25 mouse cellular contexts compared by ENCODE assay signal in the genomic region with DNA sequence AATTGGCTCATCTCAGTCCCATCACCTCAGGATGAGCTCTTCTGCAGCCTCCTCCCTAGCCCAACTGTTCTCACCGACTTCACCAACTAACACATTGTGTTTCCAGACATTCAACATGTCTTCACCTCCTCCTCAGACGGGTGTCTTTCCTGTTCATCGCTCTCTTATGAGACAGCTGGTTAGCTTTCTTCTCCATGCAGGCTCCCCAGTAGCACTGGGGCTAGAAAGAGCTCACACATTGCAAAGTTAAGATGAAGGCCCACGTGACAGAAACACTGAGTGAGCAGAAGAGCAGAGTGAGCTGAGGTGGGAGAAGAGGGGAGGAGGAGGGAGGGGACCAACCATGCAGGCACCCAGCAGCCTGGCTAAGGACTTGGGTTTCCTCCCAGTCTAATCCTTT. TPM values are rescaled to one million over a fixed set of nuclear protein-coding genes. Genes with fewer than 3 reads are reported as not detected.
A peak's percentile ranks its signal among the peaks of the same experiment; 100 is the strongest.
DNase-seq lines count a peak whose midpoint lies in the region; ATAC-seq and TF ChIP-seq lines count a peak whose summit lies in the region.
"Had no signal": no experiment of that assay in that cellular context is flagged by ENCODE, and none has a peak within 500 bp of the region (broad histone marks: within the 10 kb centered on the region; RNA-seq: fewer than 3 reads in every experiment).

No protein-coding gene starts in this region.

- H3K4me1 ChIP-seq in cerebellum, adult 2 months (ENCODE audit: control insufficient read depth, insufficient read depth, low read length): no peaks in the 10 kb centered on the region
- H3K4me1 ChIP-seq: hindbrain, embryonic 15.5 days; kidney, embryonic 15.5 days; limb, embryonic 15.5 days; midbrain, embryonic 10.5 days had no signal

- no peak for DNase-seq in frontal cortex, postnatal 14 days (ENCODE audit: low spot score in 2 of 2)
- peak in 1 of 2 experiments; percentile 31 for DNase-seq in left cerebral cortex, adult 2 months (ENCODE audit: extremely low spot score in 1 of 2, low spot score in 2 of 2)
- no peak for DNase-seq in left cerebral cortex, adult 11 months (ENCODE audit: low spot score)
- peak; percentile 37 to 89 for DNase-seq in left cerebral cortex, postnatal 25 days (ENCODE audit: low spot score in 2 of 2)
- peak; percentile 79 for DNase-seq in thymus, postnatal 14 days
- no peak for DNase-seq in urinary bladder, postnatal 36 days (ENCODE audit: low spot score in 2 of 2)
- no peak for DNase-seq in cerebellum, adult 2 months
- DNase-seq: adrenal gland, postnatal 10 days; cerebellum, adult 11 months; cerebellum, postnatal 14 days; heart, postnatal 4 days; kidney, postnatal 4 days; layer of hippocampus, postnatal 36 days had no signal

- intact Hi-C loops in left cerebral cortex, adult 2 months (cut with DNase I): no loop called here
- intact Hi-C loops in left cerebral cortex, postnatal 25 days (cut with DNase I): no loop called here

- no peaks in the 10 kb centered on the region for H3K27me3 ChIP-seq in cerebellum, adult 2 months (ENCODE audit: control insufficient read depth, insufficient read depth, low read length)
- H3K27me3 ChIP-seq: embryonic facial prominence, embryonic 13.5 days; heart, embryonic 13.5 days; hindbrain, embryonic 15.5 days; intestine, embryonic 15.5 days; kidney, embryonic 15.5 days; limb, embryonic 15.5 days; liver, embryonic 15.5 days had no signal

- no peak for TF ChIP-seq POLR2A in cerebellum, adult 2 months (IDR thresholded peaks at IDR 0.05; ENCODE audit: borderline replicate concordance, insufficient read depth, low read length)

- no peak overlapping the region for H3K4me3 ChIP-seq in left cerebral cortex, adult 2 months
- H3K4me3 ChIP-seq in cerebellum, adult 2 months (replicated peaks; ENCODE audit: insufficient read depth, low read depth, low read length): no peak overlapping the region
- H3K4me3 ChIP-seq: embryonic facial prominence, embryonic 13.5 days; heart, embryonic 13.5 days; hindbrain, embryonic 15.5 days; intestine, embryonic 15.5 days; kidney, embryonic 15.5 days; limb, embryonic 15.5 days; liver, embryonic 15.5 days; midbrain, embryonic 10.5 days had no signal

- H3K27ac ChIP-seq in left cerebral cortex, adult 2 months: peak overlapping the region; percentile 18; the same call in 1 of the 2 replicates
- no peak overlapping the region for H3K27ac ChIP-seq in cerebellum, adult 2 months (ENCODE audit: insufficient read depth, low read length)
- H3K27ac ChIP-seq: embryonic facial prominence, embryonic 13.5 days; hindbrain, embryonic 15.5 days; intestine, embryonic 15.5 days; kidney, embryonic 15.5 days; limb, embryonic 15.5 days; liver, embryonic 15.5 days; macrophage; midbrain, embryonic 10.5 days had no signal

- ATAC-seq in frontal cortex, adult (ENCODE audit: low TSS enrichment): peak; percentile 87
- ATAC-seq: CD4-positive, CD25-positive, alpha-beta regulatory T cell, adult 4 months; intestine, embryonic 15.5 days; Patski had no signal

- 81% methylated on average over 4 of the region's 4 CpGs for WGBS in cerebellum, adult 2 months

- no peak for TF ChIP-seq CTCF in left cerebral cortex, adult 2 months (IDR thresholded peaks at IDR 0.05)
- TF ChIP-seq CTCF in cerebellum, adult 2 months (IDR thresholded peaks at IDR 0.05; ENCODE audit: borderline replicate concordance, insufficient read depth, low read depth, low read length): no peak

RNA-seq across cellular contexts. Expression of gene Spcs2, which starts 38.9 kb away (rescaled TPM):
- total RNA-seq in left cerebral cortex, adult 2 months (2021): 10 to 100 TPM; 86.4 to 90.6 TPM
- 100 to 1,000 TPM in 1 of 2 experiments, 10 to 100 TPM in 1; 93.5 to 102 TPM for total RNA-seq in left cerebral cortex, postnatal 25 days (2021)
- polyA plus RNA-seq in cerebellum, adult 2 months (2012; rRNA removed): 76.8 and 78.5 TPM in 2 replicates

RNA-seq across cellular contexts. Expression of gene Xrra1, which starts 43.3 kb away (rescaled TPM):
- total RNA-seq in left cerebral cortex, adult 2 months (2021): 1 to 10 TPM in 1 of 2 experiments, under 1 TPM in 1; 0.77 to 1.6 TPM
- total RNA-seq in left cerebral cortex, postnatal 25 days (2021): 1 to 10 TPM in 1 of 2 experiments, under 1 TPM in 1; 0.78 to 1.2 TPM
- 0.34 and 0.59 TPM in 2 replicates for polyA plus RNA-seq in cerebellum, adult 2 months (2012; rRNA removed)
- polyA plus RNA-seq: liver, embryonic 15.5 days had no signal

Comparison
In these comparisons a context has a peak if more than half of its experiments do, and no peak if none do; other contexts are left out.
1. DNase-seq: peak in left cerebral cortex, postnatal 25 days (2 of 2) and thymus, postnatal 14 days (single experiment); none in frontal cortex, postnatal 14 days (0 of 2), left cerebral cortex, adult 11 months (single experiment), urinary bladder, postnatal 36 days (0 of 2) and cerebellum, adult 2 months (0 of 2).